Mouse (Mus musculus): Measurements from ENCODE around the gene Ipo11. TPM values are rescaled to one million over a fixed set of nuclear protein-coding genes. Genes with fewer than 3 reads are reported as not detected.
"Not testable (repeated sequence)": the region's sequence is repeated elsewhere in the genome, so short reads cannot be mapped to it uniquely, and the experiment has no call there.

Ipo11 gene
- polyA plus RNA-seq, 1 experiment from 2014 or later, result 14.3 TPM

DNA sequence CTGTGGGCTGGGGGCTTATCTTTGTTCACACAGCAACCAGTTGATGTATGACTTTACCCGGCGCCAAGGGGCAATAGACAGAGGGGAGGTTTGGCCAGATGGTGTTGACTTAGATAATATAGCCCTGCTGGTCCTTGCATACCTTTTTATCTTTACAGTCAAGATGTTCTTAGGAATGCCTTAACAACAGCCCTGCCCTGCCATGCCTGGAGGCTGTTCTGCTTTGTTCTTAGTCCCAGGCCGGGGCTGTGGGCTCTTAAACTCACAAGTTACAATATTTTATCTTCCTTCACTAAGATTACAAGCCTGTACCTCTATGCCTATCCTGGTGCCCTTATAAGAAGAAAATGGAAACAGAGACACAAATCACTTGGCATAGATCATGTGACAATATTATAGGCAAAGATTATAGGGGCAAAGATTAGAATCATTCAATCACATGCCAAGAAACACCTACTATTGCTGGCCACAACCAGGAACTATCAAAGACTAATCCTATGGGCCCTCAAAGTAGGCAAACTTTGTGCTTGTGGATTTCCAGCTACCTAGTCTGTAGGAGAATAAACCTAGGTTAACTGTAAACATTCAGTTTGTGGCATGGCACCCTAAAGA lies 23.5 kb downstream of the Ipo11 start:
- no peak overlapping the region for H3K4me3 ChIP-seq (ENCODE audit: low read depth, low read length)
- H3K4me1 ChIP-seq (replicated peaks; ENCODE audit: control insufficient read depth, insufficient read depth), result no peaks in the 10 kb centered on the region
- TF ChIP-seq CTCF (IDR thresholded peaks at IDR 0.05; ENCODE audit: low read depth) (no peak), EP300 (optimal IDR thresholded peaks at IDR 0.05) (no peak)
- H3K9ac ChIP-seq (ENCODE audit: low read length), result no peak overlapping the region
- no peak overlapping the region for H3K27ac ChIP-seq (replicated peaks)
- DNase-seq (ENCODE audit: low spot score) (no peak), ATAC-seq (ENCODE audit: low FRiP score, low TSS enrichment) (no peak)
- 50% methylated on average over 3 of the region's 3 CpGs for whole genome bisulfite sequencing
- H3K27me3 ChIP-seq (ENCODE audit: control insufficient read depth, insufficient read depth, low read length), result no peaks in the 10 kb centered on the region
- H3K4me2 ChIP-seq (replicated peaks; ENCODE audit: low read depth), result no peak overlapping the region
- H3K9me3 ChIP-seq (ENCODE audit: control insufficient read depth, low read length), result no peaks in the 10 kb centered on the region
- H3K36me3 ChIP-seq (ENCODE audit: control insufficient read depth, insufficient read depth, low read length), result peaks cover 10% of the 10 kb centered on the region; the same call in 1 of the 2 replicates

DNA sequence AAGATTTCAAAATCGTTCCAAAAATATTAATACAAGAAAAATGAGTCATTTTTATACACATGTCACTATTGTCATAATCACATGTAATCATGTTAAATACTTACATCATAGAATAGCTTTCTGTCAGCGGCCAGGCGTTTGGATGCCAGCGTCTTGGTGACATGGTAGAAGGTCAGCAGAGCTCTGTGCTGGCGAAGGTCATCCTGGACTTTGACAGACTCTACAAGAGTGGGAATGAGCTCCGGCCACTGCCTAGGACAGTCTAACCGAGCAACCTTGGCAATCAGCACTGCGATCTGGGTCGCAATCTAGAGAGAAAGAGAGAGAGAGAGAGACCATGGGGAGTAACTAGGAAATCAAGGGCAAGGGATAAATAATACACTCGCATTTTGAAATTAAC lies 26.7 kb downstream of the Ipo11 start:
- Histone ChIP-seq H3K9me3 (ENCODE audit: control insufficient read depth, low read length) (no peaks in the 10 kb centered on the region), H3K27ac (replicated peaks) (no peak overlapping the region), H3K9ac (ENCODE audit: low read length) (no peak overlapping the region), H3K4me2 (replicated peaks; ENCODE audit: low read depth) (no peak overlapping the region), H3K27me3 (ENCODE audit: control insufficient read depth, insufficient read depth, low read length) (no peaks in the 10 kb centered on the region), H3K4me3 (ENCODE audit: low read depth, low read length) (no peak overlapping the region), H3K4me1 (replicated peaks; ENCODE audit: control insufficient read depth, insufficient read depth) (no peaks in the 10 kb centered on the region), H3K36me3 (ENCODE audit: control insufficient read depth, insufficient read depth, low read length) (peaks cover 13% of the 10 kb centered on the region; the same call in 1 of the 2 replicates)
- ATAC-seq (ENCODE audit: low FRiP score, low TSS enrichment), result no peak
- no peak for TF ChIP-seq CTCF (IDR thresholded peaks at IDR 0.05; ENCODE audit: low read depth)
- no peak for TF ChIP-seq EP300 (optimal IDR thresholded peaks at IDR 0.05)
- 95% methylated on average over 10 of the region's 10 CpGs for WGBS
- no peak for DNase-seq (ENCODE audit: low spot score)

DNA sequence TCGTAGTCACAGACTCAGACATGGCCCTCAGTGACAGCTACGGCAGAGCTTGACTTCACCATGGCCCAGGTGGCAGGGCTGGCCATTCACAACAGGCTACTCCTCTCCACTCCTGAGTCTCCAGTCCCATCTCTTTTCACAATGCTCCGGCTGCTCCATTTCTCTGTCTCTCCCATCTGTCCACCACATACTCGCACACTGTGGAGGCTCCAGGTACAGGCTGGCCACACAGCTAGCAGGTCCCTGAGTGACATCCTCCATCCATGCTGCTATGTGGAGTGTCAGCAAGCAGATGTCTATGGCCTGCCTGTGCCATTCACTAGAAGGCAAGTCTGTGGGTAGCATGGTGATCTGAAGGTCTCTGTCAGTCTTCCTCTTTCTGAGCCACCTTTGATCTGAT lies 29.5 kb downstream of the Ipo11 start:
- Histone ChIP-seq H3K27me3 (ENCODE audit: control insufficient read depth, insufficient read depth, low read length) (no peaks in the 10 kb centered on the region), H3K4me2 (replicated peaks; ENCODE audit: low read depth) (no peak overlapping the region), H3K4me1 (replicated peaks; ENCODE audit: control insufficient read depth, insufficient read depth) (no peaks in the 10 kb centered on the region), H3K36me3 (ENCODE audit: control insufficient read depth, insufficient read depth, low read length) (peaks cover 13% of the 10 kb centered on the region; the same call in 1 of the 2 replicates), H3K4me3 (ENCODE audit: low read depth, low read length) (no peak overlapping the region), H3K9ac (ENCODE audit: low read length) (no peak overlapping the region), H3K9me3 (ENCODE audit: control insufficient read depth, low read length) (no peaks in the 10 kb centered on the region), H3K27ac (replicated peaks) (no peak overlapping the region)
- TF ChIP-seq EP300 (optimal IDR thresholded peaks at IDR 0.05) (no peak), CTCF (IDR thresholded peaks at IDR 0.05; ENCODE audit: low read depth) (no peak)
- DNase-seq (ENCODE audit: low spot score) (no peak), ATAC-seq (ENCODE audit: low FRiP score, low TSS enrichment) (no peak)
- 94% methylated on average over 4 of the region's 4 CpGs for WGBS

DNA sequence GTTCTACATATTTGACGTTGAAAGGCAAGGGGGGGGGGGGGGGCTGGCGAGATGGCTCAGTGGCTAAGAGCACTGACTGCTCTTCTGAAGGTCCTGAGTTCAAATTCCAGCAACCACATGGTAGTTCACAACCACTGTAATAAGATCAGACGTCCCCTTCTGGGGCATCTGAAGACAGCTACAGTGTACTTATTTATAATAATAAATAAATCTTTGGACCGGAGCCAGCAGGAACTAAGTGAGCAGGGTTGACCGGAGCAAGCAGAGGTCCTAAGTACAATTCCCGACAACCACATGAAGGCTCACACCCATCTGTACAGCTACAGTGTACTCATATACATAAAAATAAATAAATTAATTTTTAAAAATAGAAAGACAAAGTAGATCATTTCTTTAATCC lies 31.6 kb downstream of the Ipo11 start:
- not testable (repeated sequence) for H3K4me3 ChIP-seq (ENCODE audit: low read depth, low read length); H3K27ac ChIP-seq (replicated peaks); H3K27me3 ChIP-seq (ENCODE audit: control insufficient read depth, insufficient read depth, low read length); H3K9ac ChIP-seq (ENCODE audit: low read length); H3K4me1 ChIP-seq (replicated peaks; ENCODE audit: control insufficient read depth, insufficient read depth); DNase-seq (ENCODE audit: low spot score); ATAC-seq (ENCODE audit: low FRiP score, low TSS enrichment); H3K9me3 ChIP-seq (ENCODE audit: control insufficient read depth, low read length); H3K4me2 ChIP-seq (replicated peaks; ENCODE audit: low read depth)
- WGBS, result 79% methylated on average over 6 of the region's 6 CpGs
- peaks cover 15% of the 10 kb centered on the region for H3K36me3 ChIP-seq (ENCODE audit: control insufficient read depth, insufficient read depth, low read length)

GRCm38 (mm10) chr13:106904637-106905036 lies 32.1 kb downstream of the Ipo11 start:
- Histone ChIP-seq H3K27me3 (ENCODE audit: control insufficient read depth, insufficient read depth, low read length) (no peaks in the 10 kb centered on the region), H3K9me3 (ENCODE audit: control insufficient read depth, low read length) (no peaks in the 10 kb centered on the region), H3K9ac (ENCODE audit: low read length) (no peak overlapping the region), H3K36me3 (ENCODE audit: control insufficient read depth, insufficient read depth, low read length) (peaks cover 14% of the 10 kb centered on the region), H3K4me2 (replicated peaks; ENCODE audit: low read depth) (no peak overlapping the region), H3K4me1 (replicated peaks; ENCODE audit: control insufficient read depth, insufficient read depth) (no peaks in the 10 kb centered on the region), H3K27ac (replicated peaks) (no peak overlapping the region), H3K4me3 (ENCODE audit: low read depth, low read length) (no peak overlapping the region)
- WGBS, result 78% methylated on average over 3 of the region's 3 CpGs
- no peak for ATAC-seq (ENCODE audit: low FRiP score, low TSS enrichment)
- no peak for DNase-seq (ENCODE audit: low spot score)
- TF ChIP-seq EP300 (optimal IDR thresholded peaks at IDR 0.05) (no peak), CTCF (IDR thresholded peaks at IDR 0.05; ENCODE audit: low read depth) (no peak)

DNA sequence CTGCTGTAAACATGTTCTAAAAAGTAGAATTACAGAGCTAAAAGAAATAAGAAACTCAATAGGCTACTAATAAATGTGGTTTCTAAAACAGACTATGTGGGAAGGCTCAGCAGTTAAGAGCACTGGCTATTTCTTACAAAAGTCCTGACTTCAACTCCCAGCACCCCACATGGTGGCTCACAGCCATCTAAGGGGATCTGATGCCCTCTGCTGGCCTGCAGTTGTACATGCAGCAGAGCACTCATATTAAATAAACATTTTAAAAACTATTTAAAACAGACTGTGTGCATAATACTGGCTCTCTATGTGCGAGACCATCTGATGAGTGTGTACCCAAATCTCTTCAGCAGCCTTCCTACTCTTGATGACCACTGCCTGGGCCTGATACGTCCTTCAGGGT lies 42.5 kb downstream of the Ipo11 start:
- no peak for ATAC-seq (ENCODE audit: low FRiP score, low TSS enrichment)
- TF ChIP-seq CTCF (IDR thresholded peaks at IDR 0.05; ENCODE audit: low read depth) (peak; percentile 56), EP300 (optimal IDR thresholded peaks at IDR 0.05) (no peak)
- no peaks in the 10 kb centered on the region; the same call in 1 of the 2 replicates for H3K36me3 ChIP-seq (ENCODE audit: control insufficient read depth, insufficient read depth, low read length)
- 97% methylated on average over 2 of the region's 2 CpGs for WGBS
- H3K27me3 ChIP-seq (ENCODE audit: control insufficient read depth, insufficient read depth, low read length), result no peaks in the 10 kb centered on the region
- no peak for DNase-seq (ENCODE audit: low spot score)
- H3K4me3 ChIP-seq (ENCODE audit: low read depth, low read length), result no peak overlapping the region
- H3K27ac ChIP-seq (replicated peaks), result no peak overlapping the region
- no peak overlapping the region for H3K4me2 ChIP-seq (replicated peaks; ENCODE audit: low read depth)
- H3K9ac ChIP-seq (ENCODE audit: low read length), result no peak overlapping the region
- no peaks in the 10 kb centered on the region for H3K9me3 ChIP-seq (ENCODE audit: control insufficient read depth, low read length)
- no peaks in the 10 kb centered on the region for H3K4me1 ChIP-seq (replicated peaks; ENCODE audit: control insufficient read depth, insufficient read depth)

Data from stomach, postnatal 0 days (tissue).